13 mouse cellular contexts compared by ENCODE assay signal in the genomic region with DNA sequence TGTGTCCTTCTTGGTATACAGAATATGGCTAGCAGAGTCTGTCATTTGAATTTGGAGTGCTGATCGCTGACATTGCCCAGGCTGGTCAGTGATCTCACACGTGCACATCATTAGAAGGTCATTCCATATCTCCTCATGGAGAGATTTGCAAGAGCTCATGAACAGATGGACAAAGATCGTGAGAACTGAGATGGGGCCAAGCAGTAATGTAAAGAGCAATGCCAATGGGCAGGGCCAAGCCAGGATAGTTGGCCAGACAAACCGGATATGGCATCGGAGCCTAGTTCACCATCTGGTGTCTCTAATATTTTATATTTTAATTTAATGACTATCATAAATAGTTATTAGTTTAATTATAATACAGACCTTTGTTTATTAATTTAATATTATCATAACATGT.
"Had no signal": no experiment of that assay in that cellular context is flagged by ENCODE, and none has a peak within 500 bp of the region (broad histone marks: within the 10 kb centered on the region; RNA-seq: fewer than 3 reads in every experiment).

No protein-coding gene starts in this region.

- H3K36me3 ChIP-seq: limb, embryonic 13.5 days; midbrain, embryonic 12.5 days; neural tube, embryonic 13.5 days; stomach, embryonic 15.5 days had no signal

- DNase-seq: kidney, postnatal 14 days; lung, adult 18-20 months; retina, postnatal 1 day; right cerebral cortex, postnatal 4 days; spleen, adult 18-20 months; thymus, adult 2 months; thymus, postnatal 36 days had no signal

- H3K4me1 ChIP-seq: limb, embryonic 13.5 days; midbrain, embryonic 12.5 days; neural tube, embryonic 13.5 days; stomach, embryonic 15.5 days had no signal

- H3K27me3 ChIP-seq: limb, embryonic 13.5 days; midbrain, embryonic 12.5 days; neural tube, embryonic 13.5 days; stomach, embryonic 15.5 days had no signal

- H3K4me3 ChIP-seq: left cerebral cortex, adult 2 months; limb, embryonic 13.5 days; midbrain, embryonic 12.5 days; neural tube, embryonic 13.5 days; stomach, embryonic 15.5 days had no signal

- H3K27ac ChIP-seq: left cerebral cortex, adult 2 months; limb, embryonic 13.5 days; liver, embryonic 14.5 days; midbrain, embryonic 12.5 days; neural tube, embryonic 13.5 days; stomach, embryonic 15.5 days had no signal

- H3K9me3 ChIP-seq: limb, embryonic 13.5 days; midbrain, embryonic 12.5 days; neural tube, embryonic 13.5 days; stomach, embryonic 15.5 days had no signal
